Mouse (Mus musculus): Measurements from ENCODE around the gene Smtnl2. TPM values are rescaled to one million over a fixed set of nuclear protein-coding genes. Genes with fewer than 3 reads are reported as not detected.

Gene Smtnl2
- polyA plus RNA-seq, 1 experiment: 2.7 TPM

- Histone ChIP-seq H3K27me3 (ENCODE audit: control insufficient read depth, insufficient read depth, low read length) (peaks cover 6% of the 10 kb centered on the region; the same call in 1 of the 2 replicates), H3K27ac (ENCODE audit: control insufficient read depth, insufficient read depth, low read length) (no peak overlapping the region), H3K4me1 (replicated peaks; ENCODE audit: control insufficient read depth, insufficient read depth, low read length) (peaks cover 7% of the 10 kb centered on the region), H3K4me3 (ENCODE audit: control insufficient read depth, insufficient read depth, low read length) (no peak overlapping the region), H3K36me3 (ENCODE audit: control insufficient read depth, insufficient read depth, low read length) (no peaks in the 10 kb centered on the region)
- no peak for DNase-seq
- no peak for TF ChIP-seq CTCF (IDR thresholded peaks at IDR 0.05; ENCODE audit: borderline replicate concordance, control insufficient read depth, extremely low read depth, insufficient read depth, low read length, poor library complexity)
- TF ChIP-seq POLR2A (IDR thresholded peaks at IDR 0.05; ENCODE audit: control insufficient read depth, extremely low read depth, insufficient read depth, low read length, poor library complexity): no peak
- WGBS: 79% methylated on average over 9 of the region's 9 CpGs
These were observed 45.4 kb downstream of the Smtnl2 start for GRCm38 (mm10) chr11:72366126-72366525.

- Histone ChIP-seq H3K4me1 (replicated peaks; ENCODE audit: control insufficient read depth, insufficient read depth, low read length) (peaks cover 7% of the 10 kb centered on the region), H3K27ac (ENCODE audit: control insufficient read depth, insufficient read depth, low read length) (no peak overlapping the region), H3K36me3 (ENCODE audit: control insufficient read depth, insufficient read depth, low read length) (no peaks in the 10 kb centered on the region), H3K4me3 (ENCODE audit: control insufficient read depth, insufficient read depth, low read length) (no peak overlapping the region), H3K27me3 (ENCODE audit: control insufficient read depth, insufficient read depth, low read length) (peaks cover 6% of the 10 kb centered on the region; the same call in 1 of the 2 replicates)
- DNase-seq: no peak
- TF ChIP-seq POLR2A (IDR thresholded peaks at IDR 0.05; ENCODE audit: control insufficient read depth, extremely low read depth, insufficient read depth, low read length, poor library complexity) (no peak), CTCF (IDR thresholded peaks at IDR 0.05; ENCODE audit: borderline replicate concordance, control insufficient read depth, extremely low read depth, insufficient read depth, low read length, poor library complexity) (no peak)
- 95% methylated on average over 5 of the region's 5 CpGs for WGBS
These were observed 47.0 kb downstream of the Smtnl2 start for GRCm38 (mm10) chr11:72364526-72364925.

GRCm38 (mm10) chr11:72363523-72364240 lies 47.8 kb downstream of the Smtnl2 start:
- peaks cover 6% of the 10 kb centered on the region; the same call in 1 of the 2 replicates for H3K27me3 ChIP-seq (ENCODE audit: control insufficient read depth, insufficient read depth, low read length)
- H3K27ac ChIP-seq (ENCODE audit: control insufficient read depth, insufficient read depth, low read length): no peak overlapping the region
- H3K4me3 ChIP-seq (ENCODE audit: control insufficient read depth, insufficient read depth, low read length): no peak overlapping the region
- peaks cover 7% of the 10 kb centered on the region for H3K4me1 ChIP-seq (replicated peaks; ENCODE audit: control insufficient read depth, insufficient read depth, low read length)
- TF ChIP-seq CTCF (IDR thresholded peaks at IDR 0.05; ENCODE audit: borderline replicate concordance, control insufficient read depth, extremely low read depth, insufficient read depth, low read length, poor library complexity) (no peak), POLR2A (IDR thresholded peaks at IDR 0.05; ENCODE audit: control insufficient read depth, extremely low read depth, insufficient read depth, low read length, poor library complexity) (no peak)
- H3K36me3 ChIP-seq (ENCODE audit: control insufficient read depth, insufficient read depth, low read length): no peaks in the 10 kb centered on the region
- WGBS: 87% methylated on average over 8 of the region's 8 CpGs
- DNase-seq: no peak

- peak within 1 kb of the TSS; percentile 24 for H3K4me3 ChIP-seq (ENCODE audit: control insufficient read depth, insufficient read depth, low read length)
- H3K27ac ChIP-seq (ENCODE audit: control insufficient read depth, insufficient read depth, low read length): no peak within 1 kb of the TSS
- peaks cover 6% of the 10 kb centered on the region; the same call in 1 of the 2 replicates for H3K27me3 ChIP-seq (ENCODE audit: control insufficient read depth, insufficient read depth, low read length)
- peaks cover 7% of the 10 kb centered on the region for H3K4me1 ChIP-seq (replicated peaks; ENCODE audit: control insufficient read depth, insufficient read depth, low read length)
- no peaks in the 10 kb centered on the region for H3K36me3 ChIP-seq (ENCODE audit: control insufficient read depth, insufficient read depth, low read length)
- no peak for DNase-seq
- WGBS: 28% methylated on average over 10 of the region's 10 CpGs
- TF ChIP-seq CTCF (IDR thresholded peaks at IDR 0.05; ENCODE audit: borderline replicate concordance, control insufficient read depth, extremely low read depth, insufficient read depth, low read length, poor library complexity) (no peak), POLR2A (IDR thresholded peaks at IDR 0.05; ENCODE audit: control insufficient read depth, extremely low read depth, insufficient read depth, low read length, poor library complexity) (no peak)
These were observed 49.2 kb downstream of the Smtnl2 start, which contains the start of gene Tekt1 for GRCm38 (mm10) chr11:72362347-72362741. Gene Tekt1 (minus strand): TSS chr11:72362442.

GRCm38 (mm10) chr11:72361385-72362346 lies 49.8 kb downstream of the Smtnl2 start:
- TF ChIP-seq CTCF (IDR thresholded peaks at IDR 0.05; ENCODE audit: borderline replicate concordance, control insufficient read depth, extremely low read depth, insufficient read depth, low read length, poor library complexity) (no peak), POLR2A (IDR thresholded peaks at IDR 0.05; ENCODE audit: control insufficient read depth, extremely low read depth, insufficient read depth, low read length, poor library complexity) (no peak)
- WGBS: 18% methylated on average over 42 of the region's 42 CpGs
- Histone ChIP-seq H3K36me3 (ENCODE audit: control insufficient read depth, insufficient read depth, low read length) (no peaks in the 10 kb centered on the region), H3K4me3 (ENCODE audit: control insufficient read depth, insufficient read depth, low read length) (peak overlapping the region; percentile 24), H3K27ac (ENCODE audit: control insufficient read depth, insufficient read depth, low read length) (no peak overlapping the region), H3K4me1 (replicated peaks; ENCODE audit: control insufficient read depth, insufficient read depth, low read length) (peaks cover 7% of the 10 kb centered on the region), H3K27me3 (ENCODE audit: control insufficient read depth, insufficient read depth, low read length) (peaks cover 6% of the 10 kb centered on the region; the same call in 1 of the 2 replicates)
- DNase-seq: peak; percentile 25

Data from thymus, adult 2 months (tissue).